Mouse (Mus musculus) limb, embryonic 14.5 days (tissue): ENCODE data around the gene Srsf2. TPM values are rescaled to one million over a fixed set of nuclear protein-coding genes. Genes with fewer than 3 reads are reported as not detected.

Experiments
- ATAC-seq: fragments of 200-750 bp; cut with Nextera tagmentation; 2 replicates; pipeline ENCODE4 v1.8.0; 2017; ENCODE audit warnings: low read depth, moderate number of reproducible peaks, moderate TSS enrichment; ENCODE audit not compliant: low FRiP score
- DNase-seq: peaks from one replicate; pipeline ENCODE4 v3.0.0-alpha.2; 2015; ENCODE audit warnings: low spot score
- H3K27ac ChIP-seq: fragments of 300-500 bp; sonication (generic); replicated peaks from 2 replicates; pipeline ENCODE4 v1.5.1; 2014; ENCODE audit warnings: low read depth, mild to moderate bottlenecking, low read length, moderate library complexity, mixed read lengths
- H3K27me3 ChIP-seq: fragments of 300-500 bp; sonication (generic); 2 replicates; pipeline ENCODE4 v1.6.1; 2014; ENCODE audit warnings: low read length, mixed read lengths; ENCODE audit not compliant: control insufficient read depth, insufficient read depth
- H3K36me3 ChIP-seq: fragments of 300-500 bp; sonication (generic); 2 replicates; pipeline ENCODE4 v1.6.1; 2014; ENCODE audit warnings: mild to moderate bottlenecking, low read length, moderate library complexity, mixed read lengths; ENCODE audit not compliant: control insufficient read depth, insufficient read depth
- H3K4me1 ChIP-seq: fragments of 300-500 bp; sonication (generic); 2 replicates; pipeline ENCODE4 v1.6.1; 2014; ENCODE audit warnings: antibody characterized with exemption, low read length, mixed read lengths; ENCODE audit not compliant: control insufficient read depth, insufficient read depth
- H3K4me2 ChIP-seq: fragments of 300-500 bp; sonication (generic); replicated peaks from 2 replicates; pipeline ENCODE4 v1.6.1; 2014; ENCODE audit warnings: low read depth, mild to moderate bottlenecking, low read length, moderate library complexity; ENCODE audit not compliant: severe bottlenecking
- H3K4me3 ChIP-seq: fragments of 300-500 bp; sonication (generic); replicated peaks from 2 replicates; pipeline ENCODE4 v1.5.1; 2014; ENCODE audit warnings: low read length
- H3K9ac ChIP-seq: fragments of 300-500 bp; sonication (generic); 2 replicates; pipeline ENCODE4 v1.6.1; 2014; ENCODE audit warnings: mild to moderate bottlenecking, low read depth, low read length, moderate library complexity; ENCODE audit not compliant: severe bottlenecking
- H3K9me3 ChIP-seq: fragments of 300-500 bp; sonication (generic); 2 replicates; pipeline ENCODE4 v1.6.1; 2016; ENCODE audit warnings: low read length; ENCODE audit not compliant: control insufficient read depth
- POLR2A ChIP-seq: fragments of 200-500 bp; IDR thresholded peaks from 2 replicates; pipeline ENCODE4 v1.8.0; 2012; ENCODE audit warnings: inconsistent platforms, mild to moderate bottlenecking, moderate library complexity, borderline replicate concordance; ENCODE audit not compliant: insufficient read depth, insufficient read length; ENCODE audit errors: extremely low read depth
- WGBS: fragments of 180-500 bp; shearing (Covaris S2); extraction: QIAGEN DNeasy Blood & Tissue Kit; methylation state at CpG from one replicate; pipeline ENCODE4 v1.1.7; 2014; 5-methylcytosine and 5-hydroxymethylcytosine counted together
- polyA plus RNA-seq, 2 experiments: library from polyadenylated mRNA; depleted of rRNA in 1 of 2; stranded (reverse) in 1 of 2; unstranded in 1 of 2; fragments of >200 nt; fragmentation: Nextera tagmentation in 1 of 2; extraction: Ambion mirVana in 1 of 2; gene quantifications; 2 replicates each; pipeline versions ENCODE4 v1.2.1 to v1.2.3; 2012 to 2014

The Srsf2 gene
- polyA plus RNA-seq, 2 experiments: 776 to 791 TPM

DNA sequence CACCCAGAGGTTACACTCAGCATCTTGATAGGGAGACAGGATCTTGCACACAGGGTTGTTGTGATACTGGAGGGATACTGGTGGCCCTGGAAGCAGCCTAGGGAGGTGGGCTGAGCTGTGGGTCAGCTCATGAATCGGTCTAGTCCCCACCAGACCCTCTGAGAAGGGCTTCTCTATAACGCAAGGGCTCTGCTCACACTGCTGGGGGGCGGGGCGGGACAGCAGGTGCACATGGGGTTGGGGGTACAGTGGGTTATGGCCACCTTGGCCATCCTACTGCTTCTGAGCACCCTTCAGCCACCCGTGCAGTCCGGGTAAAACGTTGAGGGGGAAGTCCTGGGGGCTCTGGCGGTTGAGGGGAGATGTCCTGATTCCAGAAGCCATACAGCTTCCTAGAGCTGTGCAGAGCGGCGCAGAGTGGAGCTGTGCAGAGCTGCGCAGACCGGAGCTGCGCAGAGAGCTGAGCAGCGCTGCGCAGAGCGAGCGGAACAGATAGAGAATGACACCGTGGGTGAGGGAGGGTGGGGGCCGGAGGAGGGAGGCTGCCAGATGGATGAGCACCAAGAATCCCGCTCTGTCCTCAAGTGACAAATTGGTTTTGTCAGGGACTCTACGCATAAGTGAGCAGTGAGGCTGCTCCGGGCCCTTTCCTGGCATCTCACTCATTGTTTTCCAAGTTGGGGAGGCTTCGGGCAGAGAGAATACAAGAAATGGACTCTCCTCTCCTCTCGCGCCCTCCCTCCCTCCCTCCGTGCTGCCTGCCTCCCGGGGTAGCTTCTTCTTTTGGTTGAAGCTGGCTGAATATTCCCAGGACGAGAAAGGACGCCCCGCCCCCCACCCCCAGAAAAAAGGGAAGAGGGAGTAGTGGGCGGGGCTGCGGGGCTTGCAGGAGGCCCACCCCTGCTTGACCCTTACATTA, 41.7 kb downstream of the Srsf2 start:
- Histone ChIP-seq H3K27me3 (no peaks in the 10 kb centered on the region), H3K9me3 (no peaks in the 10 kb centered on the region), H3K9ac (peak overlapping the region; percentile 47), H3K27ac (0 out of 2 replicates have a peak overlapping the region, but pooled peaks have one; percentile 13), H3K4me3 (peak overlapping the region; percentile 33), H3K4me2 (peak overlapping the region; percentile 65), H3K4me1 (peaks cover 43% of the 10 kb centered on the region), H3K36me3 (no peaks in the 10 kb centered on the region)
- ATAC-seq (peak; percentile 63; the same call in 1 of the 2 replicates), DNase-seq (peak; percentile 70)
- no peak for TF ChIP-seq POLR2A
- 10% methylated on average over 30 of the region's 32 CpGs for WGBS

GRCm38 (mm10) chr11:116810528-116810927, 42.4 kb downstream of the Srsf2 start:
- H3K9ac ChIP-seq: no peak overlapping the region
- no peak overlapping the region for H3K4me3 ChIP-seq
- TF ChIP-seq POLR2A: no peak
- WGBS: 73% methylated on average over 11 of the region's 11 CpGs
- no peak for ATAC-seq
- no peaks in the 10 kb centered on the region for H3K9me3 ChIP-seq
- DNase-seq: no peak
- peaks cover 41% of the 10 kb centered on the region for H3K4me1 ChIP-seq
- no peak overlapping the region for H3K4me2 ChIP-seq
- H3K36me3 ChIP-seq: no peaks in the 10 kb centered on the region
- no peaks in the 10 kb centered on the region for H3K27me3 ChIP-seq
- no peak overlapping the region for H3K27ac ChIP-seq

- no peak overlapping the region for H3K4me3 ChIP-seq
- 69% methylated on average over 8 of the region's 8 CpGs for WGBS
- no peaks in the 10 kb centered on the region for H3K36me3 ChIP-seq
- no peaks in the 10 kb centered on the region for H3K9me3 ChIP-seq
- H3K4me2 ChIP-seq: no peak overlapping the region
- no peak overlapping the region for H3K27ac ChIP-seq
- H3K27me3 ChIP-seq: no peaks in the 10 kb centered on the region
- H3K4me1 ChIP-seq: peaks cover 33% of the 10 kb centered on the region
- no peak for ATAC-seq
- TF ChIP-seq POLR2A: no peak
- DNase-seq: no peak
- H3K9ac ChIP-seq: no peak overlapping the region
Observed at GRCm38 (mm10) chr11:116809520-116809919, 43.4 kb downstream of the Srsf2 start.

GRCm38 (mm10) chr11:116808811-116809395, 44.0 kb downstream of the Srsf2 start:
- Histone ChIP-seq H3K9me3 (no peaks in the 10 kb centered on the region), H3K27ac (no peak overlapping the region), H3K36me3 (no peaks in the 10 kb centered on the region), H3K4me3 (no peak overlapping the region), H3K4me1 (peaks cover 27% of the 10 kb centered on the region), H3K4me2 (no peak overlapping the region), H3K9ac (no peak overlapping the region), H3K27me3 (no peaks in the 10 kb centered on the region)
- ATAC-seq (no peak), DNase-seq (no peak)
- no peak for TF ChIP-seq POLR2A
- 81% methylated on average over 11 of the region's 11 CpGs for WGBS

DNA sequence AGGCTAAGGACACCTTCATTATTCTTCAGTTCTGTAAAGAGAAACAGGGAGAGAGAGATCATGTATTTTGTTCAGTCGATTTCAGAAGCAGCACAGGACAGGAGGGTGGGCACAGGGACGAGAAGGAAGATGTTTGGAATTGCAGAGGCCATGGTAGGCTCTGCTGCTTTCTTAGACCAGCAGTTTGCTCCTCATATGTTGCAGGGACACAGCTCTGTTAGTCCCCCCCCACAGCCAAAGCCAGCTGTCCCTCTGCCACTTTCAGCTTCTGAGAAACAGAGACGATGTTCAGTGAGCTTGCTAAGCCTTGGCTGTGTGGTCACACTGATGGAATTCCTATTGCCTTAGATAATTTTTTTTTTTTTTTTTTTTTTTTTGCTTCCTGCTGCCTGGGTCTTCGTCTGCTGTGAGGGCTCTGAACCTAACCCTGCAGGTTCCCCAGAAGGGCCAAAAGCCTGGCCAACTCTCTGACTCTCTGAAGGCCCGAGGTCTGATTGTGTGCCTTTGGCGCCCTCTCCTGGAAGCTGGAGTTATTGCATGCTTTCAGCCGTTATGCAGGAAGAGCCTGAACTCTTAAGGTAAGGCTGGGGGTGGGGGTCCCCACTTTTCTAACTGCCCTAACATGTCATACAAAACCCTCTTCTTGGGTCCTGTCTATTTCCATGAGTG, 44.8 kb downstream of the Srsf2 start:
- Histone ChIP-seq H3K9ac (no peak overlapping the region), H3K4me3 (no peak overlapping the region), H3K9me3 (no peaks in the 10 kb centered on the region), H3K4me1 (peaks cover 18% of the 10 kb centered on the region), H3K36me3 (no peaks in the 10 kb centered on the region), H3K27ac (peak overlapping the region; percentile 50), H3K4me2 (no peak overlapping the region), H3K27me3 (no peaks in the 10 kb centered on the region)
- TF ChIP-seq POLR2A: no peak
- ATAC-seq (peak; percentile 51; the same call in 1 of the 2 replicates), DNase-seq (peak; percentile 79)
- WGBS: 28% methylated on average over 7 of the region's 7 CpGs
